Mouse (Mus musculus): ENCODE results near the gene Cda. TPM values are rescaled to one million over a fixed set of nuclear protein-coding genes. Genes with fewer than 3 reads are reported as not detected.

Gene Cda
- polyA plus RNA-seq (2017; shearing (Covaris generic)) = not detected

DNA sequence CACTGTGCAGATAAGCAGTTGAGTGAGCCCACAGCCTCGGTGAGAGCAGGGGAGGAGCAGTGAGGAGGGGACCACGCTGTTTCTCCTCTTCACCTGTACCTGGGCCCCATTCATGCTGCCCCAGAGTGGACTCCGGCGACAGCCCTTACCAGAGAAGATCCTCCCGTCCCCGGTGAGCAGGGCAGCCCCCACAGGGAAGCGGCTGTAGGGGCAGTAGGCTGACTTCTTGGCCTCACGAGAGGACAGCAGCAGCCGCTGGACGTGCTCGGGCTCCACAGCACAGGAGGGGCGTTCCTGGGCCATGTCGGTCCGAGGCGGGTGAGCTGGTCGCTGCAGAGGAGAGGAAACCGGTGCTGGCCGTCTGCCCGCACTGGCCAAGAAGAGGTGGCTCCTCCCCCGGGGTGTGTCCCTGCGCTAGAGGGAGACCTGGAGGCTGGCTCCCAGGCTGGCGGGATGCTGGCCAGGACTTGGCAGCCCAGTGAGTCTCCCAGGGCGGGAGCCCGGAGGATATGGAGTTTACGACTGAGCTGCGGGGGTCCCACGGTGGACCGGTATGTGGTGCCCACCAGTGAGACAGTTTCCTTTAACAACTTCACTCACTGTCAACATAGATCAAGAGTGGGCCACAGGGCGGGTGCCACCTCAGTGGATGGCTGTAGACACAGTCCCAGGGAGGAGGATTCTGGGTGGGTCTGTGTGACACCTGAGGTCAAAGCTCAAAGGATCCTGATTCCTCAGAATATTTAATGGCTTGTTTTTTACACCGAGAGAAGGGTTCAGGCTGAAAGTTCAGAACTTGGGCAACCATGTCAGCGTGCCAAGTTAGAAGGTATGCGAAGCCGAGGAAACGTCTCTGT lies at the start of gene Cda:
Gene Cda, minus strand, starts transcription at position 352 of the 857 bp plus-strand sequence.

GRCm38 (mm10) chr4:138395971-138396645 lies 28.3 kb upstream of the Cda start, which contains the start of gene Fam43b:
Gene Fam43b (minus strand): TSS chr4:138396528.

DNA sequence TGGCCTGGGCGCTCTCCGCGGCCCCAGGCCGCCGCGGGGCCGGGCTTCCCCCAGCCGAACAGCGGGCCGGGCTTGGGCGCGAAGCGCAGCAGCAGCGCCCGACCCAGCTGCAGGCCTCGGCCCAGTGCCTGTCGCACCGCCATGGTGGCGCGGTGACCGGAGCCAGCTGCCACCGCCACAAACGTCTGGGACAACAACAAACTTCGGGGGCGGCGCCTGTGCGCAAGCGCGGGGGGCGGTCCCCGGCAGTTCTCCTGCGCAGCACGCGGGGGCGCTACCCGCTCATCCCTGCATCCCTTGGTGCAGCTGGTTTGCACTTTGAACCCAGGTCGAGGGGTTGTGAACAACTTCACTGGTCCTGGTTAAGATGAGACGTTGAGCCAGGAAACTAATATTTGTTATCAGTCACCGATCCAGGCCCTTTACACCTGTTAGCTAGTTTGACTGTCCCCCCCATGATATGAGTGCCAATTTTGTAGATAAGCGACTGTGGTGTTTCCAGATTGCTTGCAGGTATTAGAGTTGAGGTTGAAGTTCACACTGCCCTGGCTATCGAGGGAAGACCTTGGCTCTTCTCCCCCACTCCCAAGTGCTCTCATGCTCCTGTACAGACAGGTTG lies 41.6 kb downstream of the Cda start, which contains the start of gene Pink1:
Gene Pink1, minus strand, starts transcription at position 231 of the 619 bp plus-strand sequence.

GRCm38 (mm10) chr4:138304340-138305104 lies 63.3 kb downstream of the Cda start, which contains the start of gene Ddost:
Gene Ddost (plus strand): TSS chr4:138304730.

Other genes starting within 250 kb of the Cda start
- 206 TPM for gene Hp1bp3, start 151.7 kb downstream of the Cda start, polyA plus RNA-seq (2017; shearing (Covaris generic))
- not detected for gene Sh2d5, start 117.6 kb downstream of the Cda start, polyA plus RNA-seq (2017; shearing (Covaris generic))
- not detected for gene Kif17, start 117.6 kb downstream of the Cda start, polyA plus RNA-seq (2017; shearing (Covaris generic))
- 130 TPM for gene Ddost, start 63.3 kb downstream of the Cda start, polyA plus RNA-seq (2017; shearing (Covaris generic))
- gene Pink1, start 41.7 kb downstream of the Cda start, polyA plus RNA-seq (2017; shearing (Covaris generic)) = 19.2 TPM
- gene Fam43b, start 28.5 kb upstream of the Cda start, polyA plus RNA-seq (2017; shearing (Covaris generic)) = not detected
- gene Mul1, start 66.7 kb upstream of the Cda start, polyA plus RNA-seq (2017; shearing (Covaris generic)) = 13.9 TPM
- gene Camk2n1, start 86.3 kb upstream of the Cda start, polyA plus RNA-seq (2017; shearing (Covaris generic)) = 0.44 TPM